Mouse (Mus musculus): ENCODE data around the gene Ncf2.

Ncf2 gene

DNA sequence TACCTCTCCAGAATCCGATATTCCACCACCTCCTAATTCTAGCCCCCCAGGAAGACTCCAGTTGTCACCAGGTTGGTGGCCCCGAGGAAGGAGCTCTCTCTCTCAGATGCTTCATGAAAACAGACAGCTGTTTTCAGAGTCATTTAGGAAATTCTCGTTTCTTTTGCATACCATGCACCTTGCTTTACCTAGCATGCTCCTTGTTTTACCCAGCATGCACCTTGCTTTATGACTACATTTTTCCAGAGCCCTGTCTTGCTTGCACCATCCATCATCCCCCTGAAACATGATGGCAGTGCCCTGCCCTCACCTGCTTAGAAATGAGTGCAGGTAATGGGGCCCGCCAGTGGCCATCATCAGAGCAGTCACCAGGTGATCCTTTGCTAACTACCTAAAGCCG lies 31.6 kb downstream of the Ncf2 start:
- no peak for DNase-seq (ENCODE audit: low spot score)

DNA sequence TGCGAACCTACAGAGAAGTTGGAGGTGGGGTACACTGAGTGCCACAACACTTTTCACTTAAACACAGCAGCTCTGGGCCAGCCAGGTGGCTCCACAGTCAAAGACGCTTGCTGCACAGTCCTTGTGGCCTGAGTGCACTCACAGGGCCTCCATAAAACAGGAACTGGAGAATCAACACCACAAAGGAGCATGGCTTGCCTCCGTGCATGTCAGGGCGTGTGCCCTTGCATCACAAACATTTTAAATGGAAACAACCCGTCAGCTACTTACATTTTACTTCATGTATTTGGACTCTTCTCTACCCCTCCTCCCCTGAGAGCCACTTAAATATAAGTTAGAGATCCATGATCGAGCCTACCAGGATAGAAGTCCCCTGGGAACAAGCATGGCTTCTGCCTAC lies 32.3 kb downstream of the Ncf2 start:
- DNase-seq (ENCODE audit: low spot score): no peak

DNA sequence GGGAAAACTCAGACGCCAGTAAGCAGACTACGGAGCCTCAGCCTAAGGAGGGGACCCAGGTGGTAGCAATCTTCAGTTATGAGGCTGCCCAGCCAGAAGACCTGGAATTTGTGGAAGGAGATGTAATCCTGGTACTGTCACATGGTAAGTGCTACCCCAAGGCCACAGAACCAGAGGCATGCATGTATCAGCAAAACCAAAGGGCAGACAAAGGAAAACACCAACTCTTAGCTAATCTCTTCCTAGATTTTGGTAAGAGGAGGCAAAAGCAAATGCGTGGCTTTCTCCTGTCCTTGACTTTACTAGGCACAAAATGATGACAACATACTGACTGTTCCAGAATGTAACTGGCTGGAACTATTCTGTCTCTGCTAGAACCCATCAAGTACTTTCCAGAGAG lies 35.1 kb downstream of the Ncf2 start:
- no peak for DNase-seq (ENCODE audit: low spot score)

DNA sequence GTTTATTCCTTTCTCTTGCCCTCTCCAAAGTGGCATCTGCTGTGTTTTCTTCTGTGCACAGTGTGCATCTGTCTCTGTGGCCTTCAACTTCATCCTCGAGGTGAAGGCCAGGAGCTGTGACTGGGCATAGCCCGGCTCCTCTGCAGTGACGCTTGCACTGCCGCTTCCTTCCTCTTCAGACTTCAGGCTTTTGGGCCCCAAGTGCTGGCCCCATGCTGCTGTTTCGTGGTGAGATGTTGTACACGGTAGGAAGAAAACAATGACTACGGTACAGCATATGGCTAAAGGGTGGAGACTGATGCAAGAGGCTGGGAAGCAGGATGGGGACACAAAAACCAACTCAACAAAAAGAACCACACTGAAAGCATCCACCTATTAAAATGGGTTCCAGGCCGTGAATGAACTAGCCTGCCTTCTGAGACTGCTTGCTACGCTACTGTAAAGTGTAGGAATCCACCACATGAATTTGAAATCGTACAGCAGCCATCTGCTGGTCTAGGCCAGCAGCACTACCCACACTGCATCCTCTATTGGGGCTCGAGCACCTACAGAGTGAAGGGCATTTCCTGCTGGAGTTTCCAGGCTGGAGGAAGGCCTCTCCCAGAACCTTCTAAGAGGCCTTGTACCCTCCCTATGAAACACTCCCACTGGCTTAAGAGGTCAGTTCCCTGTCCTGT lies 38.2 kb downstream of the Ncf2 start:
- DNase-seq (ENCODE audit: low spot score): no peak

DNA sequence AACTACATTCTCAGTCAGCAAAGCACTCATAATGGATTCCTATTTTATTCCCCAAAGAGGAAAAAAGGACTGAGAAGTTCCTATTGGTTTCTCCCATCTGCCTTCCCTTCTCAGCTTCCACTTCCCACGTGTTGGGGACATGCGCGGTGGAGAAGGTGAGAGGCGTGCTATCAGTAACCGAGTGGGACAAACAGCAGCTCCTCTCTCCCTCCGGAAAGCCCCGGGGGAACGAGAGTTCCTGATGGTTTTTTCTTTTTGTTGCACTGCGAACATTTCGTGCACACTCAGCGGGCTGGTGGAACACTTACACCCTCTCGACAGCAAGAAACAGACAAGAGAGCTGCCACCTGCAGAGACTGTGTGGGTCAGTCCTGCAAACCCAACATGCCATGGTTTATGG lies 38.8 kb downstream of the Ncf2 start:
- no peak for DNase-seq (ENCODE audit: low spot score)

DNA sequence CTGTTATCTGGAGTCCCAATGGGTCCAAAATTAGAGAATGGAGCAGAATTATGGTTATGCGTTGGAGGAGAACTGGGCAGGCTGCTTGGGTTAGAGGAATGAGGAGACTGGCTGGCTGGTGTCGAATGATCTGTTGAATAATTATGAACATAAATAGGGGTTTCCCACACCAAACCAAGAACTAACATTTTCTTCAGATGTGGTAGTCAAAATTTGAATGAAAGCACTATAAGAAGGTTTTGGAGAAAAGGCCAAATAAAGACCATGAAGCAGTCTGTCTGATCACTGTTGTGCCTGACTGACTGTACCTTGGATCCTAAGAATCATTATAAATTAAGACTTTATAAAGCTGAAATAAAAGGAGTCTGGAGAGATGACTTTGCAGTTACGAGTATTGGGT lies 40.3 kb downstream of the Ncf2 start:
- no peak for DNase-seq (ENCODE audit: low spot score)

DNA sequence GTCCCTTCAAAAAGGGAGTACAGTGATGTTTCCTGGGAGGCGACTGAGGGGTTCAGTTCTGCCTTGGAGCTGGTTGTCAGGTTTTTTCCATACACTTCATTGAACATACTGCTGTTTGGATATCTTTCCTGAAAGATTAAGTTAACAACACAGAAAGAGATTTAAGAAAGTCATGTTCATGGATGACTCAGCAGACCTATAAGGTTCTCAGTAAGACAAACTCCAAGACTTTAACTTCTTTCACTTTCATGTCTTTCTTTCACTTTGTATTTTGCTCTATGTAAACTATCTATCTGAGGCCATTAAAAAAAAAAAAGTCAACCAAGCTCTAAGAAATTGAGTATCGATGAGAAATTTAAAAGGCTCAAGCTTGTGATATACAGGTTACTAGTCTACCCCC lies 41.1 kb downstream of the Ncf2 start:
- DNase-seq (ENCODE audit: low spot score): no peak

DNA sequence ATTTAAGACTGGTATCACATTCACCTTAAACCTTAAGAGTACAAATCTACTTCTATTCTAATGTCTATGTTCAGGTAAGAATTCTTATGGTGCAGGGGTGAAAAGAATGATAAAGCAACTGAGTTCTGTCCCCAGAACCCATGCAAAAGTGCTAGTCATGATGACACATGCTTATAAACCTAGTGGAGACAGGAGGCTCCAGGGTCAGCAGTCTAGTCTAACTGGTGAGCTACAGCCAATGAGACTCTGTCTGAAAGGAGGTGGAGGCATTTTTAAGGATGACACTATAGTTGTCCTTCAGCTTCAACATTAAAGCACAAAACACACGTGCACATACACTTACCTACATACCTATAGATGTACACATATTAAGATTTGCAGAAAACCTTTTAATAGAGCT lies 44.6 kb downstream of the Ncf2 start:
- no peak for DNase-seq (ENCODE audit: low spot score)

DNA sequence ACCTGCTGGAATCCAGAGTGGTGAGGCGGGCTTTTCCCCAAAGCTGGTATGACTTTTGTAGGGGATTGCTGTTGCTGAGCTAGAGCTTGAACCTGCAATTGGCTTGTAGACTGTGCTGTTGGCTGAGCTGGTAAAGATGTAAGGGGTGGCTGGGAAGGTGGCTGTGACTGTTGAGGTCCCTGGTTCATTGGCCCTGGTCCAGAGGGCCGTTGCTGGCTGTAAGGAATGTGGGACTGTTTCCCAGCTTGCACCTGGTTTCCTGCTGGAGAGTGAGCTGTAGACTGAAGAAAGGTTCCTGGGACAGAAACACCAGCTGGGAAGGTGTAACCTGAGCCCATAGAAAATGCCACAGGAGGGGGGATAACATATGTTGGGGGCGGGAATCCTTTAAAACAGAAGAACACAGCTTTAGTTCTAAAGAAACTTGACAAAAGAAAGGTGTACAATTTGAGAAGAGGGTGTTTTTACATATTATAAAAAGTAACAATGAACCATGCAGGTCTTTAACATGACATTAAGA lies 45.3 kb downstream of the Ncf2 start:
- DNase-seq (ENCODE audit: low spot score): no peak

DNA sequence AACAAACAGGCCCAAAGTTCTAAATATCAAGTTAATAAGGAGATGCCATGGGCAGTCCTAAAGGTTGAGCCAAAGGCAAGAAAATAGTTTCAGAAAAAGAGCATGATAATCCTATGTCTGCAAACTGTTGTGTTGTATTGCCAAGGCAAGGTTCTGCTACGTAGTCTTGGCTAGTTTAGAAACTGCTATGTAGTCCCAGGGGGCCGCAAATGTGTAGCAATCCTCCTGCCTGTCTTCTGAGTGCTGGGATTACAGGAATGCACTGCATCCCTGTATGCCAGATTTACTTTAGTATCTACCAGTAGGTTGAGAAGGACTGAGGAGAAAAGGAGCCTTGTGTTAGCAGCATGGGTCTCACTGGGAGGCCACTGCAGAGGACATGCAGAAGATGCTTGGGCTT lies 46.9 kb downstream of the Ncf2 start:
- DNase-seq (ENCODE audit: low spot score): no peak

DNA sequence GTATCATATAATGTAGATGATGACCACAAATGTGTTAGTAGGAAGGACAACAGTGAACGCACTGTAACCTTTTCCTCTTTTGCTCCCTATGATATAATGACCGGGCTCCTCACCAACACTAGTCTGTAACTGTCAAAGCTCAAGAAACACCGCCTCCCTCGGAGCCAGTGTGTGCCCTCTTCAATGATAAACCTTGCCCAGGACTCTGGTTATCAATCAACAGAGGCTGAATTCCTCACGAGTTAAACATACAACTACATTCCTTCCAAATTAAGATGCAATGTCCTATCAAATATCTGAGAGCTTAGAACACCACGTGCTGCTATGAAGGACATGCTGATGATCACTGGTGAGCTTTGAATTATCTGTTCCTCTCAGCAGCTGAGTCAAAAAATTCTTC lies 69.9 kb downstream of the Ncf2 start:
- DNase-seq (ENCODE audit: low spot score): no peak

DNA sequence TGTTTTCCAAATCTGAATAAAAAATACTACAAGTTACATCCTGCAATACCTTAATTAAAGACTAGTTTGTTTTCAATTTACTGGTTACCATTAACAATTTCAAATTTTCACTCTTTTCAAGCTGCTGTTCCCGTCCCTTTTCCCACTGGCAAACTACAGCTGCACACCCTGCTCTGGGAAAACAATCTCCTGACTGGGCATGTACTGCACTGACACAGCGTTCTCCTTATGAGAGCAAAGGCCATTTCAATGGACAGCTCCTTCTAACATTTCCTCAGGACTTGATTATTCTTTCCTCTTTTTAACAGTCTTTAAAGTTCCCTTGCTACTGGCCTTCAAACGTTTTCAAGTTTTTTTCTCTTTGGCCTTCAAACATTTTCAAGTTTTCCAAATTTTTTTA lies 71.0 kb downstream of the Ncf2 start:
- DNase-seq (ENCODE audit: low spot score): no peak

Measured in urinary bladder, postnatal 10 days (tissue).